Mouse (Mus musculus) limb, embryonic 14.5 days (tissue): Measurements from ENCODE around the gene Ndufa6. TPM values are rescaled to one million over a fixed set of nuclear protein-coding genes. Genes with fewer than 3 reads are reported as not detected.
A peak's percentile ranks its signal among the peaks of the same experiment; 100 is the strongest.

ENCODE experiments used
- ATAC-seq: fragments of 200-750 bp; cut with Nextera tagmentation; 2 replicates; pipeline ENCODE4 v1.8.0; 2017; ENCODE audit warnings: low read depth, moderate number of reproducible peaks, moderate TSS enrichment; ENCODE audit not compliant: low FRiP score
- DNase-seq: peaks from one replicate; pipeline ENCODE4 v3.0.0-alpha.2; 2015; ENCODE audit warnings: low spot score
- H3K27ac ChIP-seq: fragments of 300-500 bp; sonication (generic); replicated peaks from 2 replicates; pipeline ENCODE4 v1.5.1; 2014; ENCODE audit warnings: low read depth, mild to moderate bottlenecking, low read length, moderate library complexity, mixed read lengths
- H3K27me3 ChIP-seq: fragments of 300-500 bp; sonication (generic); 2 replicates; pipeline ENCODE4 v1.6.1; 2014; ENCODE audit warnings: low read length, mixed read lengths; ENCODE audit not compliant: control insufficient read depth, insufficient read depth
- H3K36me3 ChIP-seq: fragments of 300-500 bp; sonication (generic); 2 replicates; pipeline ENCODE4 v1.6.1; 2014; ENCODE audit warnings: mild to moderate bottlenecking, low read length, moderate library complexity, mixed read lengths; ENCODE audit not compliant: control insufficient read depth, insufficient read depth
- H3K4me1 ChIP-seq: fragments of 300-500 bp; sonication (generic); 2 replicates; pipeline ENCODE4 v1.6.1; 2014; ENCODE audit warnings: antibody characterized with exemption, low read length, mixed read lengths; ENCODE audit not compliant: control insufficient read depth, insufficient read depth
- H3K4me2 ChIP-seq: fragments of 300-500 bp; sonication (generic); replicated peaks from 2 replicates; pipeline ENCODE4 v1.6.1; 2014; ENCODE audit warnings: low read depth, mild to moderate bottlenecking, low read length, moderate library complexity; ENCODE audit not compliant: severe bottlenecking
- H3K4me3 ChIP-seq: fragments of 300-500 bp; sonication (generic); replicated peaks from 2 replicates; pipeline ENCODE4 v1.5.1; 2014; ENCODE audit warnings: low read length
- H3K9ac ChIP-seq: fragments of 300-500 bp; sonication (generic); 2 replicates; pipeline ENCODE4 v1.6.1; 2014; ENCODE audit warnings: mild to moderate bottlenecking, low read depth, low read length, moderate library complexity; ENCODE audit not compliant: severe bottlenecking
- H3K9me3 ChIP-seq: fragments of 300-500 bp; sonication (generic); 2 replicates; pipeline ENCODE4 v1.6.1; 2016; ENCODE audit warnings: low read length; ENCODE audit not compliant: control insufficient read depth
- POLR2A ChIP-seq: fragments of 200-500 bp; IDR thresholded peaks from 2 replicates; pipeline ENCODE4 v1.8.0; 2012; ENCODE audit warnings: inconsistent platforms, mild to moderate bottlenecking, moderate library complexity, borderline replicate concordance; ENCODE audit not compliant: insufficient read depth, insufficient read length; ENCODE audit errors: extremely low read depth
- WGBS: fragments of 180-500 bp; shearing (Covaris S2); extraction: QIAGEN DNeasy Blood & Tissue Kit; methylation state at CpG from one replicate; pipeline ENCODE4 v1.1.7; 2014; 5-methylcytosine and 5-hydroxymethylcytosine counted together
- polyA plus RNA-seq, 2 experiments: library from polyadenylated mRNA; depleted of rRNA in 1 of 2; stranded (reverse) in 1 of 2; unstranded in 1 of 2; fragments of >200 nt; fragmentation: Nextera tagmentation in 1 of 2; extraction: Ambion mirVana in 1 of 2; gene quantifications; 2 replicates each; pipeline versions ENCODE4 v1.2.1 to v1.2.3; 2012 to 2014

Gene Ndufa6
- polyA plus RNA-seq, 2 experiments = 318 to 348 TPM

DNA sequence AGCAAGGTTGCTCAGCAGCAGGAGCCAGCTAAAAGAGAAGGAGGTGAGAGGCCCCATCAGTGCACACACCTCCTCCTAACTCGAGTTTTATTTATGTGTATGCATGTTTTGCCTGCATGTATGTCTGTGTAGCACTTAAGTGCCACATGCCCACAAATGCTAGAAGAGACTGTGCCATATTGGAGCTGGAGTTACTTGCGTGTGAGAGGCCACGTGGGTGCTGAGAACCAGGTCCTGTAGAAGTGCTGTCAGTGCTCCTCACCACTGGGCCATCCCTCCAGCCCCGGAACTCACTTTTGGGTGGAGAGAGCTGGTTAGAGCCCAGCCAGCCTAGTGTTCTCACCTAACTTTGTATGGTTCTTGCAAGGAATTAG lies 6.8 kb downstream of the Ndufa6 start:
- 82% methylated on average over 4 of the region's 4 CpGs for WGBS
- peaks cover 37% of the 10 kb centered on the region for H3K36me3 ChIP-seq
- H3K9me3 ChIP-seq = no peaks in the 10 kb centered on the region
- no peaks in the 10 kb centered on the region for H3K27me3 ChIP-seq
- H3K27ac ChIP-seq = no peak overlapping the region
- H3K4me3 ChIP-seq = peak overlapping the region; percentile 61
- ATAC-seq (no peak), DNase-seq (no peak)
- TF ChIP-seq POLR2A = no peak
- peaks cover 11% of the 10 kb centered on the region for H3K4me1 ChIP-seq
- H3K4me2 ChIP-seq = peak overlapping the region; percentile 89
- H3K9ac ChIP-seq = peak overlapping the region; percentile 50; the same call in 1 of the 2 replicates

DNA sequence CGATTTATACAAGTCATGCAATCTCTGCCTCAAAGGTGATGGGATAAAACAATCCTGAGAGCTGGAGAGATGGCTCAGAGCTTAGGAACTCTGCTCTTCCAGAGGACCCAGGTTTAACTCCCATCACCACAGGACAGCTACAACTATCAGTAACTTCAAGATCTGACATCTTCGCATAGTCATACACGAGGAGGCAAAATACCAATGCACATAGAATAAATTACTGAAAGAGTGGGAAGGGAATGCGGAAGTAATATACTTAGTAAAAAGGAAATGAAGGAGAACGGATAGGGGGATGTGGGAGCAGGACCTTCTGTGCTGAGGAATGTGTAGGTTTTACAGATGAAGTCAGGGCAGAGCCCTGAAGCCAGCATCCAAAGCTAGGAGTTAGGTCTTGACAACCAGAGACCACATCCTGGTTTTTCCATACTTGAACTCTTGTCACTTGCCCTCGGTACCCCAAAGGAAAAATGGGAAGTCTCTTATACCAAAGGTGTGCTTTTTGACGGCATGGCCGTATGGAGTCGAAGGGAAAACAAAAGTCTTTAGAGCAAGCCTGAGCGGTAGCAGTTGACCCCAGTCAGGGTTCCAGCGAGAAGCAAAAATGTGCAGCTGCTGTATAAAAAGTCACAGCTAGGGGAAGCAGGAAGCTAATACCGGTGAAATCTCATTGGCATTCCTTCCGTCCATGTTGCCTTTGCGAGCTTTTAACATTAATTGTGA lies 7.4 kb downstream of the Ndufa6 start:
- H3K9ac ChIP-seq = peak overlapping the region; percentile 50
- DNase-seq (no peak), ATAC-seq (no peak)
- peak overlapping the region; percentile 61 for H3K4me3 ChIP-seq
- H3K4me2 ChIP-seq = peak overlapping the region; percentile 89
- TF ChIP-seq POLR2A = no peak
- WGBS = 53% methylated on average over 14 of the region's 14 CpGs
- H3K27me3 ChIP-seq = no peaks in the 10 kb centered on the region
- no peaks in the 10 kb centered on the region for H3K9me3 ChIP-seq
- peaks cover 11% of the 10 kb centered on the region for H3K4me1 ChIP-seq
- H3K36me3 ChIP-seq = peaks cover 37% of the 10 kb centered on the region
- peak overlapping the region; percentile 55; the same call in 1 of the 2 replicates for H3K27ac ChIP-seq

DNA sequence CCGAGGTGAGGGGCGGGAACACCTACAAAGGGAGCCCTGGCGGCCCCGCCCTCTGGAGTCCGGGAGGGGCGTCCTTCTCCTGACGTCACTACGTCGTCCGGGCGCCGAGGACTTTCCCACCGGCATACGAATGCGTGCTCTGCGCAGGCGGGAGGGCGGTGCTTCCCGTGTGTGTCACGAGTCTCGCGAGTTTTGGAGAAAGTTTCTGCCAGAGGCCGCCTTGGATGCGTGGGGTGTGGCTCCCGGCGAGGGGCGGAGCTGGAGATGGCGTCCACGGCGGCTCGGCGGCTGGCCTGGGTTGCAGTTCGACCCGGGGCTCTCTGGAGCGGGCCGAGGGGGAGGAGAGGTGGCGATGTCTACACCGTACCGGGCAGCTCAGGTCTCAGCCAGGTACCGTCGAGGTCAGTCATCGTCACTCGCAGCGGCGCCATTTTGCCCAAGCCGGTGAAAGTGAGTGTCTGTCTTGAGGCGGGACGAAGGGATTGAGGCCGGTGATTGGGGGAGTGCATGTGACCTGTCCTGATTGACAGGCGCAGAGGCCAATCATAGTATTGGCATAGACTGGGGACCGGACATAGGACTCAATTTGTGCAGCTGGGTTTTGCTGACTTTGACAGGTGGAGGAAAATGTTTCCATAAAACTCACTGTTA lies 8.2 kb downstream of the Ndufa6 start:
- Histone ChIP-seq H3K4me3 (peak overlapping the region; percentile 61), H3K9me3 (no peaks in the 10 kb centered on the region), H3K27me3 (no peaks in the 10 kb centered on the region), H3K4me2 (peak overlapping the region; percentile 89), H3K9ac (peak overlapping the region; percentile 63), H3K4me1 (peaks cover 14% of the 10 kb centered on the region), H3K36me3 (peaks cover 35% of the 10 kb centered on the region), H3K27ac (peak overlapping the region; percentile 77)
- no peak for TF ChIP-seq POLR2A
- ATAC-seq (peak; percentile 98), DNase-seq (peak; percentile 98)
- WGBS = under 1% methylated on average over 49 of the region's 51 CpGs

DNA sequence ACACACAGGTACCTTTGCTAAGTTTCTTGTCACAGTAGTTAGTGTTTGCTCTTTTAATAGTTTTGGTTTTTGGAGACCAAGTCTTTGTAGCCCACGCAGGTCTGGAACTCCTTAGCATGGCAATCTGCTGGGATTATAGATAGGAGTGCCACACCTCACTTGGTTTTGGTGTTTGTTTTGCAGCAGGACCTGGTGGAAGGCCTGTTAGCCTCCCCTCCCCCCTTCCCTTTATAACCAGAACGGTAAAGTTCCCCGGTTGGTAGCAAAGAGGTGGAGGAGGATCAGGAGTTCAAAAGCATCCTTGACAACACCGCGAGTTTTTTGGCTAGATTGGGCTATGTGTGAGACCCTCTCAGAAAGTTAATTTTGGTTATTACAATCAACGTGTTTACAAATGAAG lies 9.2 kb downstream of the Ndufa6 start:
- Histone ChIP-seq H3K4me3 (no peak overlapping the region), H3K36me3 (peaks cover 26% of the 10 kb centered on the region), H3K4me2 (no peak overlapping the region), H3K9me3 (no peaks in the 10 kb centered on the region), H3K9ac (no peak overlapping the region), H3K27me3 (no peaks in the 10 kb centered on the region), H3K27ac (no peak overlapping the region), H3K4me1 (peaks cover 20% of the 10 kb centered on the region)
- WGBS = 94% methylated on average over 6 of the region's 6 CpGs
- TF ChIP-seq POLR2A = no peak
- no peak for ATAC-seq
- DNase-seq = no peak

DNA sequence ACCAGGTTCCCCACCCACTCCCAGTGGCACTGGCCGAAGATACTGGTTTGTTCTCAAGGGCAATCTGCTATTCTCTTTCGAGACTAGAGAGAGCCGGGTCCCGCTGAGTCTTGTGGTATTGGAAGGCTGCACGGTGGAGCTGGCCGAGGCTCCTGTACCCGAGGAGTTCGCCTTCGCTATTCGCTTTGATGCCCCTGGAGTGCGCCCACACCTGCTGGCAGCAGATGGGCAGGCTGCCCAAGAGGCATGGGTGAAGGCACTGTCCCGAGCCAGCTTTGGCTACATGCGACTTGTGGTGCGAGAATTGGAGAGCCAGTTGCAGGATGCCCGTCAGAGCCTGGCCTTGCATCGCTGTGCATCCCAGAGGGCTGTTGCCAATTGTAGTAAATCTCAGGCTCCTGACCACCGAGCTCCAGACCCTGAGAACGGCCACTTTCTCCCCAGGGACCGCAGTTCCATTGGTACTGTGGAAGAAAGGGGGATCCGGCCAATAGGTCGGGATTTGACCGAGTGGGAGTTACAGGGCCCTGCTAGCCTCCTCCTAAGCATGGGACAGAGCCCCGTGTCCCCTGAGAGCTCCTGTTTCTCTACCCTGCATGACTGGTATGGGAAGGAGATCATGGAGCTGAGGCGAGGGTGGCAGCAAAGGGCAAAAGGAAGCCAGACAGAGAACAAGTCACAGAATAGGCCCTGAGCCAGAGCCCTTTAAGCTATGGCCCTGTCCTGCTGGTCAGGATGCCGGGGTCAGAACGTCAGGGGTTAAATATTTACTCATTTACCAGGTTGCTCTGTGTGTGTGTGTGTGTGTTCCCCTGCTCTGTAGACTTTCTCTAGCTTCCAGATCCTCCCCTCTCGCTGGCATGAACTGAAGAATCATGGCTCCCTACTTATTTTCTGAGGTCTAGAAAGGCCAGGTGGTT lies 10.5 kb downstream of the Ndufa6 start:
- H3K4me3 ChIP-seq = no peak overlapping the region
- no peak for DNase-seq
- H3K27me3 ChIP-seq = no peaks in the 10 kb centered on the region
- H3K27ac ChIP-seq = no peak overlapping the region
- peaks cover 20% of the 10 kb centered on the region for H3K4me1 ChIP-seq
- no peak overlapping the region for H3K4me2 ChIP-seq
- no peak overlapping the region for H3K9ac ChIP-seq
- peaks cover 12% of the 10 kb centered on the region for H3K36me3 ChIP-seq
- no peak for ATAC-seq
- WGBS = 91% methylated on average over 27 of the region's 27 CpGs
- no peak for TF ChIP-seq POLR2A
- no peaks in the 10 kb centered on the region for H3K9me3 ChIP-seq
